Comparison of ENCODE assay signal across 12 mouse cellular contexts in the genomic region with DNA sequence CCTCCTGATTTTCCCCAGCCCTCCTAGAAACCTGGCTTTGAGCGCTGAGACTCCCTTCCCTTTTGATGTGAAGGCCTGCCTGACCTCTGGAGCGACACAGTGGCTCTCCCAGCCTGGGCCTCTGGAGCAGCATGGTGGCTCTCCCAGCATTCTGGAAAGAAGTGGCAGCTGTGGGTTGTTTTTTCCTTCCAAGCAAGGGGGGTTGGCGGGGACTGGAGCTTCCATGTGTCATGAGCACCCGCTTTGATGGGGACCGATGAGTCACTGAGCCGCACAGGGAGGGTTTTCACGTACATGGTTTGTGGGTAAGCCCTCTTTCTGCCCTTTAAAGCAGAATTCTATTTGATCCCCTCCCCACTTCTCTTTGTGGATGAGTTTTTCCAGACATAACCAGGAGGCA.
DNase-seq lines count a peak whose midpoint lies in the region; ATAC-seq and TF ChIP-seq lines count a peak whose summit lies in the region.
"Had no signal": no experiment of that assay in that cellular context is flagged by ENCODE, and none has a peak within 500 bp of the region (broad histone marks: within the 10 kb centered on the region; RNA-seq: fewer than 3 reads in every experiment).

No protein-coding gene starts in this region.

- H3K36me3 ChIP-seq in midbrain, embryonic 13.5 days, result peaks cover 14% of the 10 kb centered on the region
- no peaks in the 10 kb centered on the region for H3K36me3 ChIP-seq in midbrain, embryonic 14.5 days (ENCODE audit: control insufficient read depth, insufficient read depth, low read length)
- peaks cover 2% of the 10 kb centered on the region; the same call in 1 of the 2 replicates for H3K36me3 ChIP-seq in forebrain, embryonic 11.5 days (ENCODE audit: control insufficient read depth, insufficient read depth, low read length)

- H3K27ac ChIP-seq in midbrain, embryonic 13.5 days, result peak overlapping the region; percentile 17; the same call in 1 of the 2 replicates
- no peak overlapping the region for H3K27ac ChIP-seq in midbrain, embryonic 14.5 days (replicated peaks; ENCODE audit: low read depth, low read length)
- peak overlapping the region; percentile 69 for H3K27ac ChIP-seq in cortical plate, adult 2 months (ENCODE audit: insufficient read depth, low read length)
- peak overlapping the region; percentile 85 for H3K27ac ChIP-seq in left cerebral cortex, adult 2 months
- H3K27ac ChIP-seq in forebrain, embryonic 11.5 days (ENCODE audit: low read depth, low read length), result no peak overlapping the region
- H3K27ac ChIP-seq: liver, embryonic 13.5 days; neural tube, embryonic 12.5 days had no signal

- peaks cover 50% of the 10 kb centered on the region for H3K4me1 ChIP-seq in midbrain, embryonic 13.5 days (replicated peaks)
- peaks cover 13% of the 10 kb centered on the region for H3K4me1 ChIP-seq in midbrain, embryonic 14.5 days (ENCODE audit: control insufficient read depth, insufficient read depth, low read length)
- H3K4me1 ChIP-seq in cortical plate, adult 2 months (ENCODE audit: control insufficient read depth, insufficient read depth, low read length), result peaks cover 11% of the 10 kb centered on the region
- H3K4me1 ChIP-seq in forebrain, embryonic 11.5 days (replicated peaks; ENCODE audit: control insufficient read depth, insufficient read depth, low read length), result no peaks in the 10 kb centered on the region; the same call in 1 of the 2 replicates
- H3K4me1 ChIP-seq: liver, embryonic 13.5 days had no signal

- no peak for DNase-seq in midbrain, embryonic 14.5 days
- peak; percentile 72 to 77 for DNase-seq in left cerebral cortex, adult 2 months (ENCODE audit: extremely low spot score in 1 of 2, low spot score in 2 of 2)
- DNase-seq in right cerebral cortex, postnatal 25 days, result peak; percentile 78
- no peak for DNase-seq in heart, adult 8-10 months (ENCODE audit: low spot score)
- DNase-seq in forebrain, embryonic 11.5 days (ENCODE audit: low spot score), result no peak
- DNase-seq: cerebellum, adult 18-20 months; liver, embryonic 13.5 days; thymus, adult 18-20 months had no signal

- no peak overlapping the region for H3K9ac ChIP-seq in midbrain, embryonic 13.5 days (replicated peaks)
- no peak overlapping the region for H3K9ac ChIP-seq in midbrain, embryonic 14.5 days (replicated peaks; ENCODE audit: low read length)
- H3K9ac ChIP-seq in forebrain, embryonic 11.5 days (ENCODE audit: low read length), result no peak overlapping the region
- H3K9ac ChIP-seq: liver, embryonic 13.5 days; neural tube, embryonic 12.5 days had no signal

- no peak for TF ChIP-seq CTCF in cortical plate, adult 2 months (IDR thresholded peaks at IDR 0.05; ENCODE audit: extremely low read depth, insufficient read depth, low read length)
- TF ChIP-seq CTCF in left cerebral cortex, adult 2 months (IDR thresholded peaks at IDR 0.05), result no peak

- intact Hi-C loops in left cerebral cortex, adult 2 months (cut with DNase I), result no loop called here

- no peaks in the 10 kb centered on the region for H3K9me3 ChIP-seq in midbrain, embryonic 13.5 days
- H3K9me3 ChIP-seq in midbrain, embryonic 14.5 days (ENCODE audit: control insufficient read depth, low read length), result no peaks in the 10 kb centered on the region
- H3K9me3 ChIP-seq in forebrain, embryonic 11.5 days (ENCODE audit: control insufficient read depth, low read length), result no peaks in the 10 kb centered on the region
- H3K9me3 ChIP-seq: liver, embryonic 13.5 days; neural tube, embryonic 12.5 days had no signal

- no peaks in the 10 kb centered on the region for H3K27me3 ChIP-seq in midbrain, embryonic 13.5 days
- no peaks in the 10 kb centered on the region for H3K27me3 ChIP-seq in midbrain, embryonic 14.5 days (ENCODE audit: control insufficient read depth, insufficient read depth, low read length)
- H3K27me3 ChIP-seq in forebrain, embryonic 11.5 days (ENCODE audit: control insufficient read depth, insufficient read depth, low read length), result no peaks in the 10 kb centered on the region
- H3K27me3 ChIP-seq: liver, embryonic 13.5 days; neural tube, embryonic 12.5 days had no signal

- no peak for TF ChIP-seq POLR2A in cortical plate, adult 2 months (IDR thresholded peaks at IDR 0.05; ENCODE audit: extremely low read depth, insufficient read depth, low read length)

- no peak overlapping the region for H3K4me2 ChIP-seq in midbrain, embryonic 13.5 days (replicated peaks)
- H3K4me2 ChIP-seq in midbrain, embryonic 14.5 days (ENCODE audit: low read length), result no peak overlapping the region
- H3K4me2 ChIP-seq in forebrain, embryonic 11.5 days (ENCODE audit: low read depth, low read length, severe bottlenecking), result no peak overlapping the region
- H3K4me2 ChIP-seq: liver, embryonic 13.5 days; neural tube, embryonic 12.5 days had no signal

- 73% methylated on average over 7 of the region's 7 CpGs for WGBS in midbrain, embryonic 13.5 days
- 82% methylated on average over 7 of the region's 7 CpGs for WGBS in midbrain, embryonic 14.5 days
- WGBS in forebrain, embryonic 11.5 days, result 93% methylated on average over 7 of the region's 7 CpGs

- no peak overlapping the region for H3K4me3 ChIP-seq in midbrain, embryonic 13.5 days (replicated peaks)
- H3K4me3 ChIP-seq in midbrain, embryonic 14.5 days (replicated peaks; ENCODE audit: low read depth, low read length), result no peak overlapping the region
- H3K4me3 ChIP-seq in cortical plate, adult 2 months (ENCODE audit: insufficient read depth, low read length), result no peak overlapping the region
- H3K4me3 ChIP-seq in left cerebral cortex, adult 2 months, result no peak overlapping the region
- no peak overlapping the region for H3K4me3 ChIP-seq in forebrain, embryonic 11.5 days (ENCODE audit: low read depth, low read length)
- H3K4me3 ChIP-seq: liver, embryonic 13.5 days; neural tube, embryonic 12.5 days had no signal

- ATAC-seq in midbrain, embryonic 13.5 days, result no peak
- ATAC-seq in midbrain, embryonic 14.5 days (ENCODE audit: low FRiP score, low TSS enrichment), result no peak
- no peak for ATAC-seq in forebrain, embryonic 11.5 days (replicated peaks; ENCODE audit: low FRiP score)
- ATAC-seq: hindbrain, embryonic 16.5 days had no signal

Comparison
In these comparisons a context has a peak if more than half of its experiments do, and no peak if none do; other contexts are left out.
1. H3K27ac ChIP-seq: peak in midbrain, embryonic 13.5 days (single experiment), cortical plate, adult 2 months (single experiment) and left cerebral cortex, adult 2 months (single experiment); none in midbrain, embryonic 14.5 days (single experiment) and forebrain, embryonic 11.5 days (single experiment).
2. DNase-seq: peak in left cerebral cortex, adult 2 months (2 of 2) and right cerebral cortex, postnatal 25 days (single experiment); none in midbrain, embryonic 14.5 days (single experiment), heart, adult 8-10 months (single experiment) and forebrain, embryonic 11.5 days (single experiment).